Mouse (Mus musculus) kidney, postnatal 25 days (tissue): ENCODE data around the gene Zbtb48.
A peak's percentile ranks its signal among the peaks of the same experiment; 100 is the strongest.

Source experiments
- DNase-seq, 2 experiments: peaks; one replicate each; pipeline ENCODE4 v3.0.0; 2021; ENCODE audit warnings: mixed read lengths in 2 of 2

Gene Zbtb48

GRCm38 (mm10) chr4:152000906-152001305, 26.6 kb downstream of the Zbtb48 start:
- no peak for DNase-seq

GRCm38 (mm10) chr4:151999481-151999880, 28.0 kb downstream of the Zbtb48 start:
- no peak for DNase-seq

GRCm38 (mm10) chr4:151997701-151998100, 29.8 kb downstream of the Zbtb48 start:
- no peak for DNase-seq

GRCm38 (mm10) chr4:151996951-151997222, 30.6 kb downstream of the Zbtb48 start:
- no peak for DNase-seq

GRCm38 (mm10) chr4:151996173-151996950, 31.1 kb downstream of the Zbtb48 start, which contains the start of gene Phf13:
Gene Phf13 (minus strand): TSS chr4:151996258.
- peak; percentile 99 for DNase-seq

GRCm38 (mm10) chr4:151995371-151996172, 31.9 kb downstream of the Zbtb48 start:
- DNase-seq, result peak; percentile 38 to 67

- DNase-seq, result peak; percentile 42 to 74
Measured at GRCm38 (mm10) chr4:151994228-151995171, 33.0 kb downstream of the Zbtb48 start.

GRCm38 (mm10) chr4:151993035-151993434, 34.4 kb downstream of the Zbtb48 start:
- no peak for DNase-seq

- DNase-seq, result no peak
Measured at GRCm38 (mm10) chr4:151992091-151992490, 35.4 kb downstream of the Zbtb48 start.

- no peak for DNase-seq
Measured at GRCm38 (mm10) chr4:151989110-151989488, 38.4 kb downstream of the Zbtb48 start.

GRCm38 (mm10) chr4:151988342-151989109, 38.9 kb downstream of the Zbtb48 start, which contains the start of gene Thap3:
Gene Thap3 (minus strand): TSS chr4:151988997.
- peak; percentile 86 to 89 for DNase-seq

- peak in 1 of 2 experiments; percentile 29 for DNase-seq
Measured at GRCm38 (mm10) chr4:151988014-151988341, 39.5 kb downstream of the Zbtb48 start.

GRCm38 (mm10) chr4:151986650-151987049, 40.8 kb downstream of the Zbtb48 start:
- no peak for DNase-seq

GRCm38 (mm10) chr4:151985886-151986285, 41.6 kb downstream of the Zbtb48 start:
- peak; percentile 33 to 75 for DNase-seq

GRCm38 (mm10) chr4:151983560-151983959, 43.9 kb downstream of the Zbtb48 start:
- DNase-seq, result peak in 1 of 2 experiments; percentile 62

GRCm38 (mm10) chr4:151983043-151983442, 44.4 kb downstream of the Zbtb48 start:
- no peak for DNase-seq

GRCm38 (mm10) chr4:151981363-151981762, 46.1 kb downstream of the Zbtb48 start:
- DNase-seq, result peak; percentile 75 to 80

GRCm38 (mm10) chr4:151980699-151981098, 46.8 kb downstream of the Zbtb48 start:
- peak in 1 of 2 experiments; percentile 37 for DNase-seq

GRCm38 (mm10) chr4:151977748-151978147, 49.7 kb downstream of the Zbtb48 start:
- peak; percentile 80 to 92 for DNase-seq

GRCm38 (mm10) chr4:151975441-151975840, 52.0 kb downstream of the Zbtb48 start:
- peak; percentile 48 to 71 for DNase-seq

GRCm38 (mm10) chr4:151972221-151972967, 55.1 kb downstream of the Zbtb48 start:
- DNase-seq, result peak in 1 of 2 experiments; percentile 37
